Mouse (Mus musculus) right cerebral cortex, adult 18-20 months (tissue): ENCODE results near the gene Dnajb13.

Experiments used
- DNase-seq: peaks from one replicate; pipeline ENCODE4 v3.0.0; 2022; ENCODE audit warnings: mixed read lengths

The Dnajb13 gene

DNA sequence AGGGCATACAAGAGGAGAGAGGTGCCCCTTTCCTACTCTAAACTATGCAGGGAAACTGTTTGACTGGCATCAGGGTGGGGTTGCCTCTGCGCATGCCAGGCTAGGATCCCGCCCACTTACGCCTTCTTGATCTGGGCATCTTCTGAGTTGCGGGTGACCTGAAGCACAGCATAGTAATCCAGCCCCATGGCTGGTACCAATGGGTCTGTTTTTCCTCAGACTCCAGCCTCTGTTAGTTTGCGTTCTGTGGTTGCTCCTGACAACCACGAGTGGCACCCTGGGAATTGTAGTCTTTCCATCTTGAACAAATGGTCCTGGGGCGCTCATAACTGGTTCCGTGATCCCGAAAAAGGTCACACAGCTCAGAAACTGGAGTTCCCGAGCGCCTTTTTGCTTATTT lies at the start of gene Dnajb13:
Gene Dnajb13, minus strand, starts transcription at position 388 of the 400 bp plus-strand sequence.
- no peak for DNase-seq

DNA sequence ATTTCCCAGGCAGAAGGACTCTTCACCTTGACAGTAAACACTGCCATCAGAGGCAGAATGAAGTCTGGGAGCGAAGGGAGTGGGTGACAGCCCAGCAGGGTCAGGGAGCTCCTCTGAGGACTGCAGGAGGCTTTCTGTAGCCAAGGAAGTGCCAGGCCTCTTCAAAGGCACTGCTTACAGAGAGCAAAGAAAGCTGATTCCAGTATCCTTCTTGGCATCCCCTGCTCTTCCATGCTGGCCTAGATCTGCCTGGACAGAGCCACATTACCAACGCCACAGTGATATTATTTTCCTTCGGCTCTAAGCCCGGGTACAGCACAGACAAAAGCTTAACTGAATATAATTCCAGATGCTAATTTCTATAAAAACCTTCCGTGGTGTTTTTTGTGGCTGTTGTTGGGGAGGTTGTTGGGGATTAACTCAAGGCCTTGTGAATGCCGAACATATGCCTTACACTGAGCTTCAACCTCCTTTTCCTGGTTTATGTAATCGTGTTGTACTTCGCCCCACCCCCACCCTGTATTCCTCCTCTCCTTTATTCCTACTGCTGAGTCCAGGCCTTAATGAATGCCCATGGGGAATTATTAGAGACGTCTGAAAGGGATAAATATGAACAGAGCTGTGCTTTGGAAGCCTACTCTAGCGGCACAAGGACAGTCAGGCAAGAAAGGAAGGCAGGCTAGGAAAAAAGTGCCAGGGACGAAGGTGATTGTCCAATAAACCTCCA lies 47.3 kb upstream of the Dnajb13 start:
- DNase-seq = no peak

DNA sequence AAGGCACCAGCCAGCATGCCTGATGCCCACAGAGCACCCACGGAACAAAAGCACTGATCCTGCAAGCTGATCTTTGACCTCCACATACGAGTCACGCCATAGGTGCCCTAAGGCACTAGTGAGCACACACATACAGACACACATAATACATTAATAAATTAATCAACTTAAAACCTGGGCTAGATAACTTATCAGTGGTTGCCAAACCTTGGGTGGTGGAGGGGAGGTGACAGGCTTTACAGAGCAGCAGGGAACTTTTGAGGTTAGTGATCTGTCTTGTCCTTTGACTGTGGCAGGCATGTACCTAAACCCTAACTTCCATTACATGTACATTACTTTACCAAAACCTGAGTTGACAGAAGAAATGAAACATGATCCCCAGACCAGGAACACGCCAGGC lies 44.6 kb upstream of the Dnajb13 start:
- DNase-seq = no peak

DNA sequence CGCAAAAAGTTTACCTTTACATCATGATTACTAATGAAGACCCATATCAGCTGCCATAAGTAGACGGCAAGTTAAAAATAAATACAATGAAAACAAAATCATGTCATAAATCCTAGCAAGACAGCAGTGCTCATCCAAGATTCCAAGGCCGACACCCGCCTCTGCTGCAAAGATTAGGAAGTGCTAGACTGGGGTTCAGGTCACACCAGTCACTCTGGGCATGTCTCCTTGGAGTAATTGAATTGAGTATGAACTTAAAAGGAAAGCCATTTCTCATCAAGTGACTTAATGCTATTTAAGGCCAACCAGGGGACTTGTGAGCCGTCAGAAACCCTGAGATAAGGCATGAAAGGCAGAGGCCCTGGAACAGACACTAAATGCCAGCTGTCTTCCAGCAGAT lies 42.5 kb upstream of the Dnajb13 start:
- no peak for DNase-seq

DNA sequence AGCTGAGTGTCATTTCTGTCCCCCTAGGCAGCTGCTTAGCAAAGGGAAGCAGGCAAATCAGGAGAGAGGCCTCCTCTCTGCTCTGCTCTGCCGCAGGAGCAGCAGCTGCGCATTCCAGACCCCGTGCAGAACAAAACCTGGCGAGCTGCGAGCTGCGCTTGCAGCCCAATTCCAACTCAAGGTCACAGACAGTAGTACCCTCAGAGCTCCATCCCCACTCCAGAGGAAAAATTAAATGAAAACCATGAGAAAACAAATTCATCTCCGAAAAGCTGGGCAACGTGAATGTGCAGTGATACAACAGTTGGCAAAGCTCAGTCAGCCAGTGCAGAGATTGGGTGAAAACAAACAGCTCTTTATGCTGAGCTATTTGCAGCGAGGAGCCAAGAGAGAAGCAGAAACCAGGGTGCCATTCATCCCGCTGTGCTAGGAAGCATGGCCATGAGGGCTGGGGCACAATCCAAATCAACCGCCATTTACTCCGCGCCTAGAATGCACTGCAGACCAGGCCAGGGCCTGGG lies 40.7 kb upstream of the Dnajb13 start:
- DNase-seq = peak; percentile 73

DNA sequence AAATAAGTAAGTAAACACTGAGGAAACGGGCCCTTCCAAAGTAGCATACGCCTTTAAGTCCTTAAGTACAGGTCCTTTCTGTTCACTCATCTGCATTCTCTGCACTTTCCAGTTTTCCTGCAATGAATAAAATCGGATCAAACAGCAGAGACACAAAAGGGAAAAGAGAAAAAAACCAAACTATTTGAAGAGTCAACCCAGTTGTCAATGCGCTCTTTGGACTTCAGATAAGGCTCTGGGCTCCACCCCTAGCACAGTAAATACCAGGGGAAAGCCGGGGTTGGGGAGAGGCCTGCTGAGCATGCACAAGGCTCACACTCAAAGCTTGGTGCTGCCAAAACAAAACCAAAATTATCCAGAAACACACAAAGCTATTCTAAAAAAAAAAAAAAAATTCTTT lies 40.2 kb upstream of the Dnajb13 start:
- no peak for DNase-seq

DNA sequence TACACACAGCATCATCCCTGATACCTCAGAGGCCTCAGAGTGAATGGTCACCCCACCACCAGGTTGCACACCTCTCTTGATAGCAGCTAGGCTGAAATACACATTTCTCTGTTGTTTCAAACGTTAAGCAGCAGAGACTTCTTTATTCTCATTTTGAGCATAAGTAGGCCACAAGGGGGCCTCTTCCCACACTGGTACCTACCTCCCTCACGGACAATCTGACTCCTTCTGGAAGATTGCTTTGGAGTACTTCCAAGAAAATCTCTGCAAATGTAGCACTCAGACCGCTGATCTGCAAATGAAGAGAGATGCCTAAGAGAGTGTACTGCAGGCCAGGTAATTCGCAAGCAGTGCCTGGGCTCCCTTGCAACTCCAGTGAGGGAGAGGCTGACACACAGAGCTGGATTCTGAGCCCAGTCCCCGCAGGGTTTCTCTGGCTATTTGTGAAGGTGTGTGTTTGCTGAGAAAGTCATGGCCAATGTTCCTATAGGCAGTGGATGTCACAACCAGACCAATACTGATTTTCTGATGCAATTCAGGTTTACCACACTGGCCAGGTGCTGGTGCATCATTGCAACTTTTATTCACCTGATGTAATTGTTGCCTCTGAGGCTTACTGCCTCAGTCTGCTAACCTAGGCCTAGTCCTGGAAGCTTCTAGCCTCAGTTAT lies 35.7 kb upstream of the Dnajb13 start:
- peak; percentile 65 for DNase-seq

DNA sequence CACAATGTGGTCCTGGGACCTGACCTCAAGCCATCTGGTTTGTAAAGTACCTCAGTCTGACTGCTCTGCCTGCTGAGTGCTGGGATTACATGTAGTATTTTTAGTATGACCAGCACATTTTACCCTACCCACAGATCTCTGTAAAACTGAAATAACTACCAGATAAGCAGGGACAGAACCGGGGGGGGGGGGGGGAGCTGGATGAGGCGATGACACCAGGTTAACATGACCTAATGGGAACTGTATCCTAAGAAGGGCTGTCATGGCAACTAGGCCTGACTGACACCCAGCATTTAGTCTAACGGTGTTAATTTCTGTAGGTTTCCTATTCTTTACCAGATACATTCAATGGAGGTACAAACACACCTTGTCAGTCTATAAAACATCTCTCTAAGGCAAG lies 35.0 kb upstream of the Dnajb13 start:
- no peak for DNase-seq

DNA sequence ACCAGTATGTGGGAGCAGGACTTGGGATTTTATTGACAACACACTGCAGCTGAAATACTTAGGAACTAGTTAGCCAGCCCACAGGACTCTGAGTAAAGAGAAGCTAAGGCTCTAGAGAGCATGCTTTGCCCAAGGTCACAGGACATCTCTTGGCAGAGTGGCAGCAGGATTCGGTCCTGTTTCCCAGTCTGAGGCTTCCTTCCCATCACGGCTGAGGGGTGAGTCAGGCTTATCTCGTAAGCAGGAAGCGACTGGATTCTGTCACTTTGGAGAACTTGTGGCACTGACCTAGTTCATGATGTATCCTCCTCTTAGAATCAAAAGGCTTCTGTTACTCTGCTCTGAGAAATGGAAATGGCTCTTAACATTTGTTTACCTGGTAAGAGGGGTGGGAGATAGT lies 32.9 kb upstream of the Dnajb13 start:
- no peak for DNase-seq

DNA sequence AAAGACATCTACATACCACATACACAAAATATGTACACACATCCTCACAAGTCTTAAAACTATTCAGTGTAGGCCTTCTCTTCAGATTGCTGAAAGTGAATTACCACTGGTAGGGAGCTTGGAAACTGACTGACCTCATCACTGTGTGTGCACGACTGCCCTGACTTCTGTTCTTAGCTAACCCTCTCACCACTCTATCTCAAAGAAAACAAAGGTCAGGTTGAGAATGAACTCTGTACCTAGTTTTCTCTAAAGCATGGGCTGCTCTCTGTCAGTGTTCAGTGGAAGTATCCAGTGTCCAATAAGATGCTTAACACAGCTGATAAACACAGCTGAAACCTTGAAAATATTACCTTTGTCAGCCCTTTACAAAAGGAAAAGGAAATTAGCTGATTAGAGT lies 29.7 kb upstream of the Dnajb13 start:
- no peak for DNase-seq

DNA sequence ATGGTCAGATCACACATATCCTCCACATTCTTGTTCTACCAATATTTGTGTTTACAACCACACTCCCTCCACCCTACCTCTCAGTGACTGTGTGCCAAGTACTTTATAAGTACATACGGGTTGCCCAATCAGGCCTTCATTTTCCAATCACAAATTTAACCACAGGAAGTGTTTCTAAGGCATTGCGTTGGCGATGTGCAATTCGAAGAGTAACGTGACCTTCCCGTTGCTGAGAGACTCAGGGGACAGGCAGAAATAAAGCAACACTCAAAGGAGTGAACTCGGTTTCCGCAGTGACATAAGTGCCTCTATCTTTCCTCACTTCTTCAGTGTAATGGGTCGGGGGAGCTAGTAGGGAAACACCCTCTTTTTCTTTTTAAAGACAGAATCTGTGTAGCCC lies 24.8 kb upstream of the Dnajb13 start:
- no peak for DNase-seq

DNA sequence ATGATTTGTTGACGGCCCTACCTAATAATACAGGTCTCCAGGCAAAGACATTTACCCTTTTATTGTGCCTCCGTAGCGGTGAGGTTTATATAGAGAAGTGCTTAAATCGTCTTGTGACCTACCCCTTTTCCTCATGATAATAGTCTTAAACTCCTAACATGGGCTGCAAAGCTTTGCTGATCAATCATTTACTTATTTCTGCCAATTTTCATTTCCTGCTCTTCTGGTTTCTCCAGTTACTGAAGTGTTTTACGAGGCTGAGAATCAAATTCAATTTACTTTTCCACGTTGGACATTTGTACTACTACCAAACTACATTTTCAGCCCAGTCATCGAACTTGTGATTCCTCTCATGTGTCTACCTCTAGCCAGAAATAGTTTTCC lies 22.8 kb upstream of the Dnajb13 start:
- no peak for DNase-seq

DNA sequence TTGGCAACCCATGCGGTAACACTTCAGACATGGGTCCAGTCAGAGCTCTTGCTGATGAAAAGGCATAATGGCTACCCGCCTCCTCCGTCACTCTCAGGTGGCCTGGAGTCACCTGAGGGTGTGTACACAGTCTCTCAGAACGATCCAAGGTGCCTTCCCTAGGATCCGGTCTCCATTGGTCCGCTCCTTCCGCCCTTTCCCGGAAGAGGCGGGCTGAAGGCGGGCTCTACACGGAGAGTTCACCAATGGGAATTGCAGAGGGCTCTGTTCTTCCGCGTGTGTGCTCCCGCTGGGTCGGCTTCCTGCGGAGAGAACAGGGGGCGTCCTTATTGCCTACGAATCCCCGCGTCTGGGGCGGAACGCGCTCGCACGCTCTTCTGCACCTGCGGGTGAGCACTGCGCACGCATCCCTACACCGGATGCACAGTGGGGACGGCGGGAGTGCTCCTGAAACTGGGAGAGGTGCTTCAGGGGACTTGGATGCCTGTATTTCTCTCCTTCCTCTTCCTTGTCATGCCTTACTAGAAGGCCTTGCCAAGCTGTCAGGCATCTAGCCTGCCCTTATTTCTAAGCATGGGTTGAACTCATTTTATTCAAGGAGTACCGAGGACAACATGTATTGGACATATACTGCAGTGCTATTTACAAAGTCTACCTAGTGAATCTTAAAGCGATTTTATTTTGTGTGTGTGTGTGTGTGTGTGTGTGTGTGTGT lies 22.2 kb upstream of the Dnajb13 start, which contains the start of gene Coa4:
Gene Coa4, plus strand, starts transcription at position 268 of the 715 bp plus-strand sequence.
- peak; percentile 92 for DNase-seq

DNA sequence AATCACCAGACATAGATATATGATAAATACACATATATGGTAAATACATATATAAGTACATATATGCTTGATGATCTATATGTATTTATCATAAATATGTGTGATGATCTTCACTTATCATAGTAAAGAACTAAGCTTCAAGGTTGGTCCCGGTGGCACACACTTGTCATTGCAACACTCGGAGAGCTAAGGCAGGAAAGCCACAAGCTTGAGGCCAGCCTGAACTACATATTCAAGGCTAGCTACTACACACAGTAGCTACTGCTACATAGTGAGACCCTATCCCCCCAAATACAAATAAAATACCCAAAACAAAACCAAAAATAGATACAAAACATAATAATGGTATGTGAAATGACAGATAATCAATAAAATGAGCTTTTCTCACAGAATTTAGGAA lies 21.1 kb upstream of the Dnajb13 start:
- no peak for DNase-seq

DNA sequence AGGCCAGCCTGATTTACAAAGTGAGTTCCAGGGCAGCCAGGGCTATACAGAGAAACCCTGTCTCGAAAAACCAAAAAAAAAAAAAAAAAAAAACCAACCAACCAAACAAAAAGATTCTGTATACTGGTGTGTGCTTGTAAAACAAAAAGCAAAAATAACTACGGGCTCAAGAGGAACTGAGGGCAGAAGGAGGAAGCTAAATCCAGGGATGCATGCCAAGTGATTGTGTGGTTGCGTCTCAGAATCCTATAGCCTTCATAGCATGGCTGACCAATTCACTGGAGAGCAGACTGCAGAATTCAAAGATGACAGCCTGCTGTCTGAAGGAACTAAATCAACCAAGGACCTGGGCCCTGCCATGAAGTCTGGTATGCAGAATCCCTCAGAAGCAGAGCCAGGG lies 19.5 kb upstream of the Dnajb13 start:
- DNase-seq = no peak

DNA sequence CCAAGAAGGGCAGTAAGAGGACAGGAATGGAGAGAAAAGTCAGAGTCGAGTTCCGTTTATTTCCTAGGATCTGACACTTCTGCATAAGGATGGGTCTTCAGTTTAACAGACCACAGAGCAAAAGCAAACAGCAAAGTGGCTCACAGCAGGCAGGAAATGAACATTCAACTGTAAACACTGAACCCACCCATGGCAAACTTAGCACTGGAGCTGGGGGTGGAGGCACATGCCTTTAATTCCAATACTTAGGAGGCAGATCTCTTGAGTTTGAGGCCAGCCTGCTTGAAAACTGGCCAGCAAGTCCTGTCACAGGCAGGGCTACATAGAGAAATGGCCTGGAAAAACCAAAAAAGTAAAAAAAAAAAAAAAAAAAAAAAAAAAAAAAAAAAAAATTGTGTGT lies 18.7 kb upstream of the Dnajb13 start:
- no peak for DNase-seq

DNA sequence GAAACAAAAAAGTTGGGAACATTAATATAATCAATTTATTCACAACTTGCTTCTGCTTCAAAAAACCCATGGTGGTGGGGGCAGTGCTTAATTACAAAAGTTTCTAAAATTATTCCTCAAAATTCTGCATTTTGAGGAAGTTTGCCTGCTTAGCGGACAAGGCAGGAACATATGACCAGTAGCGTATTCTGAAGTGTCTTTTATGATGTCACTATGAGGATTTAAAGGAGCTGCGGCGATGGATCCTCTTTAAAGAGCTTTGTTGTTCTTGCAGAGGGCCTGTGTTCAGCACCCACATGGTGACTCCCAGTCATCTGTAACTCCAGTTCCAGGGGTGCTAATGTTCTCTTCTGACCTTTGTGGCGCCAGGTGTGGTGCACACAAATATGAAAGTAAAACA lies 16.0 kb upstream of the Dnajb13 start:
- DNase-seq = no peak

DNA sequence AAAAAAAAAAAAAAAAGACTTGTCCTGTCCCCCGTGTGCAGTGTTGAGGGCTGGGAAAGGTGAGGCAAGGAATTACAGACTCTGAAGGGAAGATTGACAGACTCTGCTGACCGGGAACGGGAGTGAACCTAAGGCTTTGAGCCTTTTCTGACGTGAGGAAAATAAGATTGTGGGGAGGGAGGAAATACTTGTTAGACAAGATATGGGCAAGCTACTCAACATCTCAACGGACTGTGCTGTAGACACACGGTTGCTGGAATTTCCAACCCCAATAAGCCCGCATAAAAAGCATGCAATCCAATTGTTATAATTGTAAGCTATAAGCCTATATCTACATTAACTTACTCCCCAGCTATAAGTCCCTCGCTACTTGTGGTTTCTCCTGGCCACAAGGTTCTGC lies 9.9 kb upstream of the Dnajb13 start:
- DNase-seq = no peak

DNA sequence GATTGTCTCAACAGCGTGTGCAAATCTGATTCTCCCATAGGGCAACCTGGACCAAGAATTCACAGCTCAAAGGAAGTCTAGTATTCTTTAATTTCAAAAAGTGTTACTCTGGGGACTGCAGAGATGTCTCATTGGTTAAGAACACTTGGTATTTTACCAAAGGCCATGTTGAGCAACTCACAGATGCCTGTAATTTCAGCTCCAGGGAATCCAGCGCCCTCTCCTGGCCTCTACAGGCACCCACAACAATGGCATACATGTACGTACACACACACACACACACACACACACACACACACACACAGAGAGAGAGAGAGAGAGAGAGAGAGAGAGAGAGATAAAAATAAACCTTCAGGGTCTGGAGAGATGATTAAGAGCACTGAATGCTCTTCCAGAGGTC lies 7.5 kb upstream of the Dnajb13 start:
- no peak for DNase-seq

DNA sequence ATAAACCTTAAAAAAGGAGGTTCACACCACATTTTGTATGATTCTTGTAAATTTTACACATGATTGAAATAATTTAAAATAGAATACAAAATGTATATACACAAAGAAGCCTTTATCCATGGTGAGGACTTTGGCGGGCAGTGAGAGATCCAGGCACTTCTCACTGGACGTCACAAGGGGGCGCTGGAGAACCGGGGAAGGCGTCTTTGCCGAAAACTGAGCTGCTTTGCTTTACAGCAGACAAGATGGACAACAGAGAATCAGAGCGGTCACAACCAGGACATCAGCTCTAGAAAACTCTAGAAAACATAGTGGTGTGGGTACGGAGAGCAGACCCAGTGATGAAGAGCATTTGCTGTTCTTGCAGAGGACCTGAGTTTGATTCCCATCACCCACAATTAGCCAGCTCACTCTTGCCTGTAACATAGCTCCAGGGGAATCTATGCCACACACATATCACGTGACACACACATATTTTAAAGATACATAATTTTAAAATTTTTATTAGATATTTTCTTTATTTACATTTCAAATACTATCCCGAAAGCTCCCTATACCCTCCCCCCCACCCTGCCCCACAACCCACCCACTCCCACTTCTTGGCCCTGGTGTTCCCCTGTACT lies 6.0 kb upstream of the Dnajb13 start:
- DNase-seq = peak; percentile 70

DNA sequence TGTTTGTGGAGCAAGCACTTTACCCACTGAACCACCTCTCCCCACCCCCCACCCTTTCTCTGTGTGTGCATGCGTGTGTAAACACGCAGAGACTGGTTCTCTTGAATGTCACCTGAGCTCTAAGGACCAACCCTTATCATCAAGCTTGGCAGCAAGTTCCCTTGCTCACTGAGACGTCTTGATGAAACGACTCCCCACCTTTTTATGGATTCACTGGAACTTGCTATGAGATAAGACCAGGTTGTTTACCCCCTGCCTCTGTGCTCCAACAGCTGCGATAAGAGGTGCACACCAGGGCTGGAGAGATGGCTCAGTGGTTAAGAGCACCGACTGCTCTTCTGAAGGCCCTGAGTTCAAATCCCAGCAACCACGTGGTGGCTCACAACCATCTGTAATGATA lies 5.4 kb upstream of the Dnajb13 start:
- no peak for DNase-seq

DNA sequence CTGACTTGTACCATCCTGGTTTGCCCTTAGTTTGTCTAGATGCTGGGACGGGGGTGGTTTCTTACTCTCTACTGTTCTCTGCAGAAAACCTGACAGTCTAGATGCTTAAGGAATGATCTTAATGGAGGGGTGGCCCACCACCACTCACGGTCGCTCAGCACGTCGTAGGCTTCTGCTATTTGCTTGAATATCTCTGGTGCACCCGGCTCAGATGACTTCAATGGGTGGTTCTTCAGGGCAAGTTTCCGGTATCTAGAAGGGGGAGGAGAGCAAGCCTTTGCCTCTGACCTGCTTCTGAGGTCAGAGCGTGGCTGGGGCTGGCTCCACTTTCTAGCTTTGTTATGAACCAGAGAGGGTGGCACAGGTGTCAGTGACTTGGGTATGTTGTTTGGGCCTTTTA lies 3.2 kb downstream of the Dnajb13 start:
- DNase-seq = no peak

DNA sequence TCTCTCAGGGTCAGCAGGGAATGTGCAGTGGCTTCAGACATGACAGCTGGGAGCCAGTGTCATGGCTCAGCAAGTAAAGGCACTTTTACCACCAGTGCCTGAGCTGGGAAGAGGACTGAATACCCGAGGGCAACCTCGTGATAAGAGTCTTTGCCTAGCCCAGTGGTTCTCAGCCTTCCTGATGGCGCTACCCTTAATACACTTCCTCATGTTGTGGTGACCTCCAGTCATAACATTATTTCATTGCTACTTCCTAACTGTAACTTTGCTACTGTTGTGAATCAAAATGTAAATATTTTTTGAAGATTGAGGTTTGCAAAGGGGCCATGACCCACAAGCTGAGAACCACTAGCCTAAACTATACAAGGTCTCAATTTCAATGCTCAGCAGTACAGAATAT lies 6.1 kb downstream of the Dnajb13 start:
- DNase-seq = no peak
